Mouse (Mus musculus): ENCODE measurements around the gene Prkag1. TPM values are rescaled to one million over a fixed set of nuclear protein-coding genes. Genes with fewer than 3 reads are reported as not detected.

Gene Prkag1
- polyA plus RNA-seq (2017; shearing (Covaris generic)), result 119 TPM

GRCm38 (mm10) chr15:98830736-98831683 is at the start of gene Prkag1:
Gene Prkag1 (minus strand): TSS chr15:98831521.

GRCm38 (mm10) chr15:98871070-98871915 is 40.0 kb upstream of the Prkag1 start, which contains the start of gene Kmt2d:
Gene Kmt2d (minus strand): TSS chr15:98871204.

GRCm38 (mm10) chr15:98809390-98809789 is 21.9 kb downstream of the Prkag1 start, which contains the start of gene Ddn:
Gene Ddn (minus strand): TSS chr15:98809490.

GRCm38 (mm10) chr15:98789661-98790535 is 41.4 kb downstream of the Prkag1 start, which contains the start of gene Wnt1:
Gene Wnt1 (plus strand): TSS chr15:98789857.

GRCm38 (mm10) chr15:98777762-98778161 is 53.6 kb downstream of the Prkag1 start, which contains the start of gene Wnt10b:
Gene Wnt10b (minus strand): TSS chr15:98778150.

Other genes starting within 250 kb of the Prkag1 start
- gene Adcy6, start 221.4 kb downstream of the Prkag1 start, polyA plus RNA-seq (2017; shearing (Covaris generic)), result 2.6 TPM
- 0.22 TPM for gene Cacnb3, start 200.7 kb downstream of the Prkag1 start, polyA plus RNA-seq (2017; shearing (Covaris generic))
- gene Ddx23, start 168.6 kb downstream of the Prkag1 start, polyA plus RNA-seq (2017; shearing (Covaris generic)), result 31.8 TPM
- 0.70 TPM for gene Rnd1, start 154.1 kb downstream of the Prkag1 start, polyA plus RNA-seq (2017; shearing (Covaris generic))
- not detected for gene Ccdc65, start 123.3 kb downstream of the Prkag1 start, polyA plus RNA-seq (2017; shearing (Covaris generic))
- 0.46 TPM for gene Fkbp11, start 103.3 kb downstream of the Prkag1 start, polyA plus RNA-seq (2017; shearing (Covaris generic))
- gene Arf3, start 68.3 kb downstream of the Prkag1 start, polyA plus RNA-seq (2017; shearing (Covaris generic)), result 61.2 TPM
- 0.23 TPM for gene Wnt10b, start 53.4 kb downstream of the Prkag1 start, polyA plus RNA-seq (2017; shearing (Covaris generic))
- not detected for gene Wnt1, start 41.7 kb downstream of the Prkag1 start, polyA plus RNA-seq (2017; shearing (Covaris generic))
- not detected for gene Ddn, start 22.0 kb downstream of the Prkag1 start, polyA plus RNA-seq (2017; shearing (Covaris generic))
- 24.6 TPM for gene Kmt2d, start 39.7 kb upstream of the Prkag1 start, polyA plus RNA-seq (2017; shearing (Covaris generic))
- gene Rhebl1, start 63.0 kb upstream of the Prkag1 start, polyA plus RNA-seq (2017; shearing (Covaris generic)), result 14.2 TPM
- not detected for gene Dhh, start 67.0 kb upstream of the Prkag1 start, polyA plus RNA-seq (2017; shearing (Covaris generic))
- gene Lmbr1l, start 86.7 kb upstream of the Prkag1 start, polyA plus RNA-seq (2017; shearing (Covaris generic)), result 62.0 TPM
- gene Tuba1b, start 103.0 kb upstream of the Prkag1 start, polyA plus RNA-seq (2017; shearing (Covaris generic)), result 562 TPM
- gene Gm49450, start 122.0 kb upstream of the Prkag1 start, polyA plus RNA-seq (2017; shearing (Covaris generic)), result not detected
- 219 TPM for gene Tuba1a, start 122.2 kb upstream of the Prkag1 start, polyA plus RNA-seq (2017; shearing (Covaris generic))
- gene Tuba1c, start 198.4 kb upstream of the Prkag1 start, polyA plus RNA-seq (2017; shearing (Covaris generic)), result 67.9 TPM
- not detected for gene Prph, start 223.7 kb upstream of the Prkag1 start, polyA plus RNA-seq (2017; shearing (Covaris generic))
- gene Troap, start 243.1 kb upstream of the Prkag1 start, polyA plus RNA-seq (2017; shearing (Covaris generic)), result 1.7 TPM

Measured in activated CD4-positive, CD25-positive, alpha-beta regulatory T cell, adult 9 weeks (primary cell).